Mouse (Mus musculus): ENCODE results near the gene Zfp800. TPM values are rescaled to one million over a fixed set of nuclear protein-coding genes. Genes with fewer than 3 reads are reported as not detected.

Zfp800 gene
- polyA plus RNA-seq, 1 experiment from 2014 or later: 17.5 TPM

- Histone ChIP-seq H3K9me3 (no peaks in the 10 kb centered on the region), H3K27ac (no peak overlapping the region), H3K36me3 (no peaks in the 10 kb centered on the region), H3K4me3 (no peak overlapping the region), H3K27me3 (ENCODE audit: insufficient read depth, poor library complexity, severe bottlenecking) (no peaks in the 10 kb centered on the region), H3K4me1 (replicated peaks) (no peaks in the 10 kb centered on the region)
- WGBS: 66% methylated on average over 4 of the region's 4 CpGs
- DNase-seq (ENCODE audit: low spot score): no peak
These were observed 15.8 kb downstream of the Zfp800 start for GRCm38 (mm10) chr6:28381983-28382382.

- DNase-seq (ENCODE audit: low spot score): no peak
- H3K4me1 ChIP-seq (replicated peaks): no peaks in the 10 kb centered on the region
These were observed 27.7 kb downstream of the Zfp800 start for GRCm38 (mm10) chr6:28369966-28370683.

DNA sequence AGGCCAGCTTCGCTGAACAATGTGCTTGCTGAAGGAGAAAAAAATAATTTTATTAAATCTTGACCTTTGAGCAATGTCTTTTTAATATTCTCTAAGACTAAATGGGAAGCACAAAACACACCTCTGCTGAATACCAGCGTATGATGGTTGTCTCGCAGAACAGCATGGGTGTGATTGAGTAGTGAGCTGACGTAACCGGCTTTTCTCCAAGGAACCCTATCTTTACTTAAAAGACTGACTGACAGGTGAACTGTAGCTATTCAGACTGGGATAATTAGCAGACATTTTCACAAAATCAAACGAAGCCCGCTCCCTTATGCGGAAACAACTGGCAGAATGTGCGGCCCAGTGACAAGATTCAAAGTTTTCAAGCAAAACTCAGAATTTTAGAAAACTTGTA is 30.2 kb downstream of the Zfp800 start:
- H3K36me3 ChIP-seq: no peaks in the 10 kb centered on the region
- no peaks in the 10 kb centered on the region for H3K4me1 ChIP-seq (replicated peaks)
- no peak for DNase-seq (ENCODE audit: low spot score)
- no peak overlapping the region for H3K4me3 ChIP-seq
- no peaks in the 10 kb centered on the region for H3K9me3 ChIP-seq
- no peaks in the 10 kb centered on the region for H3K27me3 ChIP-seq (ENCODE audit: insufficient read depth, poor library complexity, severe bottlenecking)
- H3K27ac ChIP-seq: no peak overlapping the region
- WGBS: 91% methylated on average over 9 of the region's 9 CpGs

More at GRCm38 (mm10) chr6:28369966-28370683, 27.7 kb downstream of the Zfp800 start:
- no peaks in the 10 kb centered on the region for H3K9me3 ChIP-seq
- H3K27ac ChIP-seq: no peak overlapping the region
- H3K27me3 ChIP-seq (ENCODE audit: insufficient read depth, poor library complexity, severe bottlenecking): no peaks in the 10 kb centered on the region
- H3K4me3 ChIP-seq: no peak overlapping the region
- 87% methylated on average over 6 of the region's 6 CpGs for WGBS
- H3K36me3 ChIP-seq: no peaks in the 10 kb centered on the region

- Histone ChIP-seq H3K4me1 (replicated peaks) (no peaks in the 10 kb centered on the region), H3K27me3 (ENCODE audit: insufficient read depth, poor library complexity, severe bottlenecking) (no peaks in the 10 kb centered on the region), H3K27ac (no peak overlapping the region), H3K9me3 (no peaks in the 10 kb centered on the region), H3K36me3 (no peaks in the 10 kb centered on the region), H3K4me3 (no peak overlapping the region)
- no peak for DNase-seq (ENCODE audit: low spot score)
- 74% methylated on average over 3 of the region's 3 CpGs for WGBS
These were observed 46.7 kb downstream of the Zfp800 start for GRCm38 (mm10) chr6:28351066-28351465.

GRCm38 (mm10) chr6:28345677-28346076 is 52.1 kb downstream of the Zfp800 start:
- Histone ChIP-seq H3K36me3 (no peaks in the 10 kb centered on the region), H3K27ac (no peak overlapping the region), H3K27me3 (ENCODE audit: insufficient read depth, poor library complexity, severe bottlenecking) (no peaks in the 10 kb centered on the region), H3K4me1 (replicated peaks) (no peaks in the 10 kb centered on the region), H3K4me3 (no peak overlapping the region), H3K9me3 (no peaks in the 10 kb centered on the region)
- no peak for DNase-seq (ENCODE audit: low spot score)

DNA sequence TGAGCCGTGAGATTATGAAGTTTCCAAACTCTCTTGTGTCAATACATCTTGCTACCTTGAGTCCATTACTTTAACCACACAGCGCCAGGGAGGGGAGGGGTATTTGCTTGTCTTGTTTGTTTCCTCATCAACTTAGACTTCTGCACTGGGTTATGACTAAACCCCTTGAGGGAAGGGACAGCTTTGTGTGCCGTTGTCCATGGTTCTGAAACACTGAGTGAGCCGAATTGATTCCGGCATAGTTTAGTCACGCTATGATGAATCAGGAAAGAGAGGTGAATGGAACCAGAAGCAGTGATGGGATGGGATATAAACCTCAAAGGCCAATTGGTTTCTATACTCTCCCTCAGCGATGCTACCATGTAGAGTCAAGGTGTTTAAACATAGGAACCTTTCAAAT is 52.6 kb downstream of the Zfp800 start:
- no peaks in the 10 kb centered on the region for H3K4me1 ChIP-seq (replicated peaks)
- no peaks in the 10 kb centered on the region for H3K36me3 ChIP-seq
- 47% methylated on average over 7 of the region's 7 CpGs for WGBS
- peak; percentile 23 for DNase-seq (ENCODE audit: low spot score)
- H3K27ac ChIP-seq: no peak overlapping the region
- H3K27me3 ChIP-seq (ENCODE audit: insufficient read depth, poor library complexity, severe bottlenecking): no peaks in the 10 kb centered on the region
- no peaks in the 10 kb centered on the region for H3K9me3 ChIP-seq
- H3K4me3 ChIP-seq: no peak overlapping the region

GRCm38 (mm10) chr6:28342863-28343262 is 54.9 kb downstream of the Zfp800 start:
- Histone ChIP-seq H3K4me3 (no peak overlapping the region), H3K27me3 (ENCODE audit: insufficient read depth, poor library complexity, severe bottlenecking) (no peaks in the 10 kb centered on the region), H3K36me3 (no peaks in the 10 kb centered on the region), H3K27ac (no peak overlapping the region), H3K9me3 (no peaks in the 10 kb centered on the region), H3K4me1 (replicated peaks) (no peaks in the 10 kb centered on the region)
- DNase-seq (ENCODE audit: low spot score): no peak
- 89% methylated on average over 5 of the region's 5 CpGs for WGBS

DNA sequence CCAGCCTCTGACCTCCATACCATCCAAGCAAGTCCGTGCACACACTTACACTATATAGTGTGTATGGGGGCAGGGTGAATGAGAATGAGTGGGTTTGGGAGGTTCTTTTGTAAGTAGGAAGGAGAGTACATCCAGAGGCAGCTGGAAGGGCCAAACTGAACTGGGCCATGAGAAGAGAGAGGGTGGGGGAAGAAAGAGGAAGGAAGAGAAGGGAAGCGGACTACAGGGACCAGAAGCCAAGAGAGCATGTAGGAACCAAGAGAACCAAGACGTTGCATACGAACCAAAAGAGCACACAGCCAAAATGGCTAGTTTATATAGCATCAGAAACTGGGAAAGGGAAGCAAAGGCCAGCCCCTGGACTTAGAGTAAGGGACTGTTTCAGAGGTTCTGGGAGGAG is 56.6 kb downstream of the Zfp800 start:
- Histone ChIP-seq H3K27me3 (ENCODE audit: insufficient read depth, poor library complexity, severe bottlenecking) (no peaks in the 10 kb centered on the region), H3K4me1 (replicated peaks) (no peaks in the 10 kb centered on the region), H3K4me3 (no peak overlapping the region), H3K9me3 (no peaks in the 10 kb centered on the region), H3K27ac (no peak overlapping the region), H3K36me3 (no peaks in the 10 kb centered on the region)
- WGBS: 94% methylated on average over 4 of the region's 4 CpGs
- DNase-seq (ENCODE audit: low spot score): no peak

DNA sequence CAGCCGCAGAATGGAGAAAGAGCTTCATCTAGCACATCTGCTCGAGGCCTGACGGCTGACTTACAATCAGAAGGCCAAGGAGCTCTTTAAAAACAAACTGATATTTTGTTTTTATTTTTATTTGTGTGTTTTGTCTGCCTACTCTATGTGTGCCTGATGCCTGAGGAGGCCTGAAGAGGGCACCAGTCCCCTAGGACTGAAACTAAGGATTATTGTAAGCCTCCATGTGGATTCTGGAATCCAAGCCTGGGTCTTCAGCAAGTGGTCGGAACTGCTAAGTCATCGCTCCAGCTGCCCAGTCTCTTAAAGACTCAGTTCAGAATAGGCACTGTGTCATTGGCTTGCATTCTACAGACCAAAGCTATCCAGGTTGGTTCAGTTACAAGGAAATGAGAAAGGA is 58.4 kb downstream of the Zfp800 start:
- Histone ChIP-seq H3K9me3 (no peaks in the 10 kb centered on the region), H3K27me3 (ENCODE audit: insufficient read depth, poor library complexity, severe bottlenecking) (no peaks in the 10 kb centered on the region), H3K4me3 (no peak overlapping the region), H3K4me1 (replicated peaks) (no peaks in the 10 kb centered on the region), H3K36me3 (no peaks in the 10 kb centered on the region), H3K27ac (no peak overlapping the region)
- 90% methylated on average over 5 of the region's 5 CpGs for WGBS
- no peak for DNase-seq (ENCODE audit: low spot score)

DNA sequence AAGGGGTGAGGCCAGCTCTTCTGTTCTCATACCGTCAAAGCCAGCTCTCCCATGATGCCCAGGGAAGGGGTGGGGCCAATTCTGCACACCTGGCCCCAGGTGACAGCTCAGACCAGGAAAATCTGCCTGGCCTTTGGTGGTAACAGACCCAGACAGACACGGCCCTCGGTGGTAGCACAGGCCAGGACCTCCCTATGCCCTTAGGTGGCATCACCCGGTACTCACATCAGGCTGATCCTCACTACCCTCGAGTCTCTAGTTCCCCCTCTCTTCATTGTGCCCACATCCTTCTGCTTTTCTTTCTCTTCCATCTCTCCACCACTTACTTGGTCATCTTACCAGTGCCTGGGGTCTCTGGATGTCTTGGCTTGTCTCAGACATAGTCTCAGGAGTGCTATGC is 64.1 kb downstream of the Zfp800 start:
- Histone ChIP-seq H3K4me1 (replicated peaks) (peaks cover 4% of the 10 kb centered on the region), H3K27me3 (ENCODE audit: insufficient read depth, poor library complexity, severe bottlenecking) (no peaks in the 10 kb centered on the region), H3K36me3 (no peaks in the 10 kb centered on the region), H3K27ac (no peak overlapping the region), H3K4me3 (no peak overlapping the region), H3K9me3 (no peaks in the 10 kb centered on the region)
- WGBS: 79% methylated on average over 5 of the region's 5 CpGs
- no peak for DNase-seq (ENCODE audit: low spot score)

DNA sequence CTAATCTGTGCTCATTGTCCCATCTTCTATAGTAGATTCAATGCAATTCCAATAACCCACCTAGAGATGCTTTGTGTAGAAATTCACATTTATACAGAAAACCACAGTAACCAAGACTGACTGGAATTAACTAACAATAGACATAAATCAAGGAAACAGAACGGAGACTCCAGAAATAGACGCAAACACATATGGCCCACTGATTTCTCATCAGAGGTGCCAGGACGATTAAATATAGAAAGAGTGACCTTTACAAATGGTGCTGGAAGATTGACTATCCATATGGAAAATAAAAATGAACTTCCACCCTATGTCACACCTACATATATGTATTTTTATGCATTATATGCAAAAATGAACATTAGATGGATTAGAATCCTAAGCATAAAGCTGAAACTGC is 65.3 kb downstream of the Zfp800 start:
- peaks cover 4% of the 10 kb centered on the region for H3K4me1 ChIP-seq (replicated peaks)
- no peak overlapping the region for H3K4me3 ChIP-seq
- H3K27ac ChIP-seq: no peak overlapping the region
- no peak for DNase-seq (ENCODE audit: low spot score)
- 93% methylated on average over 3 of the region's 3 CpGs for WGBS
- H3K27me3 ChIP-seq (ENCODE audit: insufficient read depth, poor library complexity, severe bottlenecking): no peaks in the 10 kb centered on the region
- no peaks in the 10 kb centered on the region for H3K36me3 ChIP-seq
- H3K9me3 ChIP-seq: no peaks in the 10 kb centered on the region

DNA sequence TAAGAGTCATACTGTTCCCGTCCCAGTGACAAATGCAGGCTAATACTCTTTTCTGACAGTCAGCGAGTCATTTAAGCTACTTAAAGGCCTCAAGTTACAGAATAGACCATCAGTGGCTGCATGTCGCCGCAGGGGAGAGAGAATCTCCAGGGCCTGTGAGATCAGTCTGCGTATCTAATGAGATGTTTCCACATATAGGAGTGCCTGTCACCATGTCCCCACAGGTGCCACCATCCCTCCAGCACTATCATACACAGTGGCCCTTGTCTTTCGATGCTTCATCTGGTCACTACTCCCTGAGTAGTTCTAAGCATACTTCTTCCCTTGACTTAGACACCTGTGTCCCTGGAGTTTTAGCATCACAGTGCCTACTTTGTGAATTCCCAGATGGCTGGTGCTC is 68.0 kb downstream of the Zfp800 start:
- Histone ChIP-seq H3K27me3 (ENCODE audit: insufficient read depth, poor library complexity, severe bottlenecking) (no peaks in the 10 kb centered on the region), H3K4me3 (no peak overlapping the region), H3K4me1 (replicated peaks) (peaks cover 4% of the 10 kb centered on the region), H3K36me3 (no peaks in the 10 kb centered on the region), H3K27ac (no peak overlapping the region), H3K9me3 (no peaks in the 10 kb centered on the region)
- no peak for DNase-seq (ENCODE audit: low spot score)
- 70% methylated on average over 6 of the region's 6 CpGs for WGBS

GRCm38 (mm10) chr6:28329002-28329596 is 68.7 kb downstream of the Zfp800 start:
- Histone ChIP-seq H3K27ac (no peak overlapping the region), H3K4me1 (replicated peaks) (peaks cover 4% of the 10 kb centered on the region), H3K9me3 (no peaks in the 10 kb centered on the region), H3K4me3 (no peak overlapping the region), H3K36me3 (no peaks in the 10 kb centered on the region), H3K27me3 (ENCODE audit: insufficient read depth, poor library complexity, severe bottlenecking) (no peaks in the 10 kb centered on the region)
- WGBS: 64% methylated on average over 10 of the region's 10 CpGs
- DNase-seq (ENCODE audit: low spot score): no peak

Measured in hindbrain, embryonic 10.5 days (tissue).